Mouse (Mus musculus): ENCODE data around the gene Slc45a3. TPM values are rescaled to one million over a fixed set of nuclear protein-coding genes. Genes with fewer than 3 reads are reported as not detected.

The Slc45a3 gene
- total and polyA plus RNA-seq, 3 experiments = 15.6 to 40.7 TPM; not detected in 1

- TF ChIP-seq USF2 (IDR thresholded peaks at IDR 0.05; ENCODE audit: borderline replicate concordance in 1 of 2, insufficient read depth in 1 of 2, low read depth in 1 of 2, low read length in 2 of 2) (no peak), E2F4 (IDR thresholded peaks at IDR 0.05; ENCODE audit: borderline replicate concordance, low read depth, low read length) (no peak)
Measured at GRCm38 (mm10) chr1:132007282-132007815, 44.6 kb downstream of the Slc45a3 start, which contains the start of gene Elk4 (continued).

GRCm38 (mm10) chr1:132007828-132008827, 45.4 kb downstream of the Slc45a3 start:
- H3K36me3 ChIP-seq (ENCODE audit: control insufficient read depth in 1 of 2, insufficient read depth in 2 of 2, low read length in 2 of 2) = peaks cover 2 to 35% of the 10 kb centered on the region in 2 experiments; a peak in 3 of 4 replicates
- H3K4me3 ChIP-seq (ENCODE audit: control insufficient read depth in 1 of 2, insufficient read depth in 1 of 2, low read depth in 2 of 2, low read length in 2 of 2) = peak overlapping the region; percentile 90 to 96
- peak; percentile 93 for DNase-seq (ENCODE audit: low read depth, low spot score)
- H3K4me1 ChIP-seq (ENCODE audit: control insufficient read depth in 1 of 2, insufficient read depth in 2 of 2, low read length in 2 of 2) = peaks cover 22 to 29% of the 10 kb centered on the region in 2 experiments
- H3K9ac ChIP-seq (ENCODE audit: control insufficient read depth, low read depth, low read length, poor library complexity, severe bottlenecking) = peak overlapping the region; percentile 93
- TF ChIP-seq EP300 (IDR thresholded peaks at IDR 0.05; ENCODE audit: low read depth in 1 of 2, low read length in 2 of 2) (peak in 1 of 2 experiments; percentile 11; a peak in 1 of 4 replicates), CTCF (IDR thresholded peaks at IDR 0.05 in 2 of 3, conservative IDR thresholded peaks at IDR 0.05 in 1 of 3; ENCODE audit: control insufficient read depth in 1 of 3, insufficient read depth in 1 of 3, low read depth in 2 of 3, low read length in 3 of 3, poor library complexity in 1 of 3, severe bottlenecking in 1 of 3) (peak in 1 of 3 experiments; percentile 3; a peak in 1 of 6 replicates), MXI1 (IDR thresholded peaks at IDR 0.05; ENCODE audit: low read depth, low read length) (peak; percentile 54; the same call in 1 of the 2 replicates), ETS1 (IDR thresholded peaks at IDR 0.05; ENCODE audit: low read depth, low read length) (peak; percentile 26), ZKSCAN1 (IDR thresholded peaks at IDR 0.05; ENCODE audit: low read depth, low read length) (no peak), RAD21 (IDR thresholded peaks at IDR 0.05; ENCODE audit: low read depth, low read length) (no peak), NELFE (IDR thresholded peaks at IDR 0.05; ENCODE audit: low read depth, low read length) (peak; percentile 15), MAFK (IDR thresholded peaks at IDR 0.05; ENCODE audit: borderline replicate concordance, low read depth, low read length) (no peak), POLR2AphosphoS2 (IDR thresholded peaks at IDR 0.05; ENCODE audit: low read length) (peak; percentile 80; the same call in 1 of the 2 replicates), MAX (IDR thresholded peaks at IDR 0.05; ENCODE audit: low read length) (peak; percentile 58; the same call in 1 of the 2 replicates), POLR2AphosphoS5 (IDR thresholded peaks at IDR 0.05; ENCODE audit: borderline replicate concordance, low read depth, low read length) (0 out of 2 replicates have a peak, but pooled peaks have one; percentile 55), POLR2A (IDR thresholded peaks at IDR 0.05; ENCODE audit: control insufficient read depth in 1 of 2, insufficient read depth in 1 of 2, low read depth in 1 of 2, low read length in 2 of 2, poor library complexity in 1 of 2) (peak; percentile 38 to 78), GATA1 (IDR thresholded peaks at IDR 0.05; ENCODE audit: low read depth, low read length) (no peak), SIN3A (IDR thresholded peaks at IDR 0.05; ENCODE audit: low read length) (peak; percentile 81), MAZ (IDR thresholded peaks at IDR 0.05; ENCODE audit: low read depth, low read length) (peak; percentile 58; the same call in 1 of the 2 replicates), ZMIZ1 (IDR thresholded peaks at IDR 0.05; ENCODE audit: low read depth, low read length) (peak; percentile 54; the same call in 1 of the 2 replicates), MYC (IDR thresholded peaks at IDR 0.05; ENCODE audit: low read depth, low read length) (peak; percentile 42; the same call in 1 of the 2 replicates), ELF1 (IDR thresholded peaks at IDR 0.05; ENCODE audit: low read depth, low read length) (peak; percentile 37; the same call in 1 of the 2 replicates), HCFC1 (IDR thresholded peaks at IDR 0.05; ENCODE audit: low read depth, low read length) (peak; percentile 63; the same call in 1 of the 2 replicates)
- H3K9me3 ChIP-seq (replicated peaks; ENCODE audit: insufficient read depth, low read length) = no peaks in the 10 kb centered on the region
- H3K27ac ChIP-seq (ENCODE audit: control insufficient read depth, low read depth, low read length) = peak overlapping the region; percentile 98
- H3K79me2 ChIP-seq (ENCODE audit: control insufficient read depth, insufficient read depth, low read length, poor library complexity) = peaks cover 51% of the 10 kb centered on the region
- no peaks in the 10 kb centered on the region for H3K27me3 ChIP-seq (ENCODE audit: control insufficient read depth in 1 of 2, insufficient read depth in 2 of 2, low read length in 2 of 2)
